Mouse (Mus musculus): ENCODE measurements around the gene Sort1. TPM values are rescaled to one million over a fixed set of nuclear protein-coding genes. Genes with fewer than 3 reads are reported as not detected.
"Not testable (repeated sequence)": the region's sequence is repeated elsewhere in the genome, so short reads cannot be mapped to it uniquely, and the experiment has no call there.

Gene Sort1
- total RNA-seq (2021), result 10 to 100 TPM; 41.3 to 72.6 TPM
- long read RNA-seq, experiment 1, full-length matches to known transcripts, result 10 of 33 reads
- long read RNA-seq, experiment 1, partial matches to known transcripts, result 13 of 33 reads
- long read RNA-seq, experiment 1, other reads (novel, unspliced or antisense), result 10 of 33 reads
- long read RNA-seq, experiment 2, full-length matches to known transcripts, result 1 of 20 reads
- long read RNA-seq, experiment 2, partial matches to known transcripts, result 4 of 20 reads
- long read RNA-seq, experiment 2, other reads (novel, unspliced or antisense), result 15 of 20 reads

DNA sequence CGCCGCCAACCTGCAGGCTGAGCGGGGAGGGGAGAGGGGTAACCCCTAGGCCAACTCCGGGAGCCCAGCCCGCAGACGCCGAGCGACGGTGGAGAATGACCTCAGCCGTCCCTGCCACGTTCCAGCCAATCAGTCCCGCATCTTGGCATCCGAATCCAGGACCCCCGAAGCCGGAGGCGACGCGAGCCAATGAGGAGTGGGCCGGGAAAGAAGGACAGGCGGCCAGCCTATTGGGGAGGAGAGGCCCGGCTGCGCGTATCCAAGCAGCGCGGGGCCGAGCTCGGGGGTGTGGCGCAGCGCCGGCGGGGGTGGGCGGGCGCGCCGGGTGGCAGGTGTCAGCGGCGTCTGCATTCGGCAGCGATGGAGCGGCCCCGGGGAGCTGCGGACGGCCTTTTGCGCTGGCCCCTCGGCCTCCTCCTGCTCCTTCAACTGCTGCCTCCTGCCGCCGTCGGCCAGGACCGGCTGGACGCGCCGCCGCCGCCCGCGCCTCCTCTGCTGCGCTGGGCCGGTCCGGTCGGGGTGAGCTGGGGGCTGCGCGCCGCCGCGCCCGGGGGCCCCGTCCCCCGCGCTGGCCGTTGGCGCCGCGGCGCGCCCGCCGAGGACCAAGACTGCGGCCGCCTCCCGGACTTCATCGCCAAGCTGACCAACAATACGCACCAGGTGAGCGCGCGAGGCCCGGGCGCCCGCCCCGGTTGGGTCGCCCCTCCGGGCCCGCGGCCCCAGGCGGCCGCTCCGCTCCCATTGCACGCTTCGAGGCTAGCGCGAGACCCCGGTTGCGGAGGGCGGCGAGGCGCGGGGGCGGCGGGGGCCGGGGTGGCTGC lies at the start of gene Sort1:
Gene Sort1, plus strand, starts transcription at position 302 of the 821 bp plus-strand sequence.
- DNase-seq (ENCODE audit: low spot score in 2 of 2), result peak; percentile 79

DNA sequence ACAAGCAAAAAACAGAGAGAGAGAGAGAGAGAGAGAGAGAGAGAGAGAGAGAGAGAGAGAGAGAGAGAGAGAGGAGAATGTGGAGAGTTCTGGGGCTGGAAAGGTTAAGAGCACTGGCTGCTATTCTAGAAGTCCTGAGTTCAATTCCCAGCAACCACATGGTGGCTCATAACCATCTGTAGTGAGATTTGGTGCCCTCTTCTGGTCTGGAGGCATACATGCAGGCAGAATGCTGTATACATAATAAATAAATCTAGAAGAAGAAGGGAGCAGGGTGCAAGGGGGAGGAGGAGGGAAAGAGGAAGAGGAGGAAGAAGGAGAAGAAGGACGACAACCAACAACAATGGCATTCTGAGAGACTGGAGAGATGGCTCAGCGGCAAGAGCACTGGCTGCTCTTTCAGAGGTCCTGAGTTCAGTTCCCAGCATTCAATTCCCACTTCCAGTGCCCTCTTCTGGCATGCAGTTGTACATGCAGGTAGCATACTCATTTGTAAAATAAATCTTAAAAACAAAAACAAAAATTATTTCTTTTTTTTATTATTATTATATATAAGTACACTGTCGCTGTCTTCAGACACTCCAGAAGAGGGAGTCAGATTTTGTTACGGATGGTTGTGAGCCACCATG lies 46.3 kb upstream of the Sort1 start:
- DNase-seq (ENCODE audit: low spot score in 2 of 2), result not testable (repeated sequence)

DNA sequence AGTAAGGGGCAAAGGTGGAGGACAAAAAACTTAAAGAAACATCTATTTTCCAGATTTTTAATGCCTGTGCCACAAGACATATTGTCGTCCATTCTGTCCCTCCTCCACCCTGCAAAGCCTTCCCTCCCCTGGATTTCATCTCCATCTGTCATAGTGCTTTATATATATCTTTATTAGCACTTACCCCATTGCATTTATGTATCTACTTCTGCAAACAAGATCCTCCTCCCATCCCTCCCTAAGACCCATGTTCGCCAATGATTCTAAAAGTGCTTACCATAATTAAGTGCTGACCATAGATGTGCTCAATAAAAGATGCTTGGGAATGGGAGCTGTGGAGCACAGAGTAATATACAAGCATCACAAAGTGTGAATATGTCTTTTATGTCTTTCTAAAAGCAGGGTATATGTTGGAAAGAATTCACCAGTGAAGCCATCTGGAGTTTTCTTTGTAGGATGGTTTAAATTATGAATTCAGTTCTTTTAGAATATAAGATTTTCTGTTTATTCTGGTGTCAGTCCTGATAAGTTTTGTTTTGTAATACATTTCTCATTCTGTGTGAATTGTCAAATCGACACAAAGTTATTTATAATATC lies 42.5 kb upstream of the Sort1 start:
- DNase-seq (ENCODE audit: low spot score in 2 of 2), result no peak

DNA sequence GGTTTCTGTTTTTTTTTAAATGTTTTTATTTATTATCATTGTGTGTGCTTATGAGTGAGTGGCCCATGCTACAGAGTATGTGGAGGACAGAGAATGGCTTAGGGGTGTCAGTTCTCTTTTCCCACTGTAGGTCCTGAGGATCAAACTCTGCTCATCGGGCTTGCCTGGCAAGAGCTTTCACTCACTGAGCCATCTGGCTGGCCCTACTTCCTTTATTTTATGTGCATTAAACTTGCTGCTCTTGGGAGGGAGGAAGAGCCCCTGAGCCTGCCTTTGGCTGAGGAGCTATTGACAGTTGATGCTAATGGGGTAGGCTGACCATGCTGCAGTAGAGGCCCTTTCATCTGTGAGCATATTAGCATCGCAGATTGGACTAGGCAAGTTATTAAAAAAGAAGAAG lies 37.0 kb upstream of the Sort1 start:
- no peak for DNase-seq (ENCODE audit: low spot score in 2 of 2)

DNA sequence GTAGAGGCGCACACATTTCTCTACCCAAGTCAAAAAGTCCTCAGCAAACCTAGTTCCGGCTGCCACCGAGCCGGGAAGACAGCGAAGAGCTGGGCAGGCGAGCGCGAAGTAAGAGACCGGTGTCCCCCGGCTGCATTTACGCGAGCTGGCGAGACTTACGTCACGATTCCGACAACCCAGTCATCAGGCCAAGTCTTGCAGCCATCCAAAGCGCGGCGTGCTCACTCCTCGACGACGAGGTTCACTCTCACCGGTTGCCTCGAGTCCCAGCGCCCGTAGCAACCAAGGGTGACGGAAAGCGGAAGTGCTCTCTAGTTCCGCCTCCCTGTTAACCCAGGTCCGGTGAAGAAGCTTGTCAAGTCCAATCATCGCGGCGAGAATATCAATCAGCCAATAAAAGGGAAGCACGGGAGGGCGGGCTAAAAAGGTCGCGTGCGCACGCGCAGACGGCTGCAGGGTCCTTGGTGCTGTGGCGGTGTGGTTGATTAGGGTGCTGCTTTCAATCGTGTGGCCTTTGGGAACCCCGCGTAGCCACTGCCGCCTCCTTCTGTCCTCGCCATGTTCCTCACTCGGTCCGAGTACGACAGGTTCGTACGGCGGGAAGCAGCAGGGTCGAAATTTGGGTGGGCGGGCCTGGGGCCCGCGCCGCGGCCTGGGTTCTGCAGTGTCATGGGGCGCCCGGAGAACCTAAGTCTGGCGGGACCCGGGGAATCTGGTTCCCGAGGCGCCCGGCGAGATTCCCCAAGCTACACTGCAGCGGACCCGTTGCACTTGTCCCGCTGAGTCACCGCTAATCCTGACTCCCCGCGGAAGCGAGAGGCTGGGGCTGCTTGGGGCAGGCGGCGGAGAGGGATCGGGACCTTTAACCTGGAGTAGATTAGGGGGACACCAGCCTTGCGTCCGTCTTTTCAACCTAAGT lies 26.9 kb upstream of the Sort1 start, which contains the start of gene Psma5:
Gene Psma5, plus strand, starts transcription at position 208 of the 919 bp plus-strand sequence.
- DNase-seq (ENCODE audit: low spot score in 2 of 2), result peak; percentile 81 to 84

DNA sequence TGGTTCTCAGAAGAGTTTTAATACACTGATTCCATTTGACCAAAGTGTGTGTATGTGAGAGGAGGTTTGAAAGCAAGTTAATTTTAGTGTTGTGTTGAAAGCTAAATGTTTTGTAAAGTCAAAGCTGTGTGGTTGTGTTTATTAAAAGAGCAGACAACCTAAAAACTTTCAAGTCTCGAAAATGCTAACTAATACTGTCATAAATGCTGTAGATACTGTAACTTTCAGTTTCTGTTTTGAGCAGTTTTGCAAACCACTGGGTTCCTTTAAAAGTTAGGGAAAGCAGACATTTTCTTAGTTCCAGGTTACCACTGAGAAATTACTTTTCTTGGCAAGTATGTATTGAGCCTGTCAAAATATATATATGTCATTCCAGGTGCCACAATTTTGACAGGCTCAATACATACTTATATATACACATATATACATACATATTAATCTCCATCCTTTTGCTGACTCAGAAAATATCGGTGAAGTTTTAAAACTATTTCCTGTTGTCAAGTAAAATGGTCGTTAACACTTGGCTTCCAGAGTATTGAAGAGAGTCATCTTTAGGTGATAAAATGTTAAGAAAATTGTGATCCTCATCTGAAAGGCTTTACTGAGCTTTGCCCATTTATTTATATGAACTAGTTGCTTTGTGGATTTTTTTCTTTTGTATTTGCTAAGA lies 25.9 kb upstream of the Sort1 start:
- no peak for DNase-seq (ENCODE audit: low spot score in 2 of 2)

DNA sequence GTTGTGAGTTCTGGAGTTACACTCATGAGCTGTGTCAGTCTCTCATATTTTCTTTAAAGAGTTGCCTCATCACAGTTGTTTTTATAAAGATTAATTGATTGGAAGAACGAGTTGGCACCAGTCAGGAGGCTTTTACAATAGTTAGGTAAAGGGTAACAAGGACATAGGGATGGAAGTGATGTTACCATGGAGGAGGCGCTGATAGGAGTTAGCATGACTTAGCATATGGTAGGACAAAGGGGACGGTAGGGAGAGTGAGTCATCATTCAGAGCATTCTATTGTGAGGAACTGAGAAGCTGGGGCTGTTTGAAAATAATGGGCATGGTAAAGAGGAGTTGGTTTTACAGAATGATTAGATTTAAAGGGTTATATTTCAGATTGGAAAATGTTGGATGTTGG lies 24.6 kb upstream of the Sort1 start:
- DNase-seq (ENCODE audit: low spot score in 2 of 2), result no peak

DNA sequence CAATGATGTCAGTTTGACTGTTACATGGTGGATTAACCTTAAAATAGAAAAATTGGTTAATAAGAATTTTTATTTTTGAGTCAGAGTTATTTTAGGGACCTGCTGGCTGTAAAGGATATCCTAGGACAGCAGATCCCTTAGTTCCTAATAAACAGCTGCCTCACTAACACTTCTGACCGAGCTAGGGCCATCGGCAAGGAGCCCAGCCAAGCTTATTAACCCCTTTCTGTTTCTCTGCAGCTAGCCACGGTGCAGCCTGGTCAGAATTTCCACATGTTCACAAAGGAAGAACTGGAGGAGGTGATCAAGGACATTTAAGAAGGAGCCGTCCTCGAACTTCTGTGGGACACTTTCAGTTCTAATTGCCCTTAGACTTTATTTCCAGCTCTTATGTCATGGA lies 4.4 kb upstream of the Sort1 start:
- DNase-seq (ENCODE audit: low spot score in 2 of 2), result not testable (repeated sequence)

DNA sequence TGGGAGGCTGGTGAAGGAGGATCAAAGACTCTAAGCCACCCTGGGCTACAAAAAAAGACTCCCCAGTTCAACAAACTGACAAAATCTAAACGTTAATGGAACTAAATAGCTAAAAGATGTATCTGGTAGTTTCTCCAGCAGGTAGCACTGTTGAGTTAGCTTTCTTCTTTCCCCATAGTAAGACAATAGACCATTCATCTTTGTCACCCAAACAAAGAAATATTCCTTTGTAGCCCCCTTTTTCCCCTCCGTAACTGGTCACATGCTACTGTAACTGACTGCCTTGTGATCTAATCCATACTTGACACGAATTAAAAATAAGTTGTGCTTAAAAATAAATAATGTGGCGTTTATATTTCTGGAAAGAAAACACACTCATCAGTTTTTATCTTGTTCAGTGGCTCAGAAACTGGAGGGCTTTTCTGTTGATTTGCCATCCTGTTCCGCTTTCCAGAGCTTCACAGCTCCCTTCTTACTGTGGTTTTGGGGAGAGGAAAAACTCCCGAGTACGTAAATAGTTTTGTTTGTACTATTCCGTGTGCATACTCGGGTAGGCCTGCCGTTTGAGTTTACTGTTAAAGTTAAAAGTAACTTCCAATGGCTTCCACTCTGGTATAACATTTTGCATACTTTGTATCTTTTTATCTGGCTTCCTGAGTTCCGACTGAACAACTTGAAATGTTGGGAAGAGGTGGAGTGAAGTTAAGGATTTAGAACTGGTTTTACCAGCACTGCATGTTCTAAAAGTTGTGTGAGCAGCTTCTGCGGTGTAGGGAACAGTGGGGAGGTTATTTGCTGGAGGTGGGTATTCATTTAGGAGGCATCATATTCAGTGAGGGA lies 1.3 kb upstream of the Sort1 start:
- DNase-seq (ENCODE audit: low spot score in 2 of 2), result no peak

DNA sequence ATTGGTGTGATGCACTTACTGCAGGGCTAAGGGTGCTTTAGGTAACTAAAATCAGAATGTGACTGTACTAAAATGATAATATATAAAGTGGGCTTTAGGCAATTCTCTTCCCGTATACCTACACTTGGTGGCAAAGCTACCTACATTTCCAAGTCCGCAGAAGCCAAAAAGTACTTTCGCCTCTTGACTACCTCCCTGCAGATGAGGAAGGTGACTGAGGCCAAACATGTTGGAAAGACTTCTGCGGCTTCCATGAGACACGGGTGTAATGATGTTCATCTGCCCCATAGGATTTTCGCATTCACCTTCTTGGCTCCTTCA lies 681 bp upstream of the Sort1 start:
- no peak for DNase-seq (ENCODE audit: low spot score in 2 of 2)

DNA sequence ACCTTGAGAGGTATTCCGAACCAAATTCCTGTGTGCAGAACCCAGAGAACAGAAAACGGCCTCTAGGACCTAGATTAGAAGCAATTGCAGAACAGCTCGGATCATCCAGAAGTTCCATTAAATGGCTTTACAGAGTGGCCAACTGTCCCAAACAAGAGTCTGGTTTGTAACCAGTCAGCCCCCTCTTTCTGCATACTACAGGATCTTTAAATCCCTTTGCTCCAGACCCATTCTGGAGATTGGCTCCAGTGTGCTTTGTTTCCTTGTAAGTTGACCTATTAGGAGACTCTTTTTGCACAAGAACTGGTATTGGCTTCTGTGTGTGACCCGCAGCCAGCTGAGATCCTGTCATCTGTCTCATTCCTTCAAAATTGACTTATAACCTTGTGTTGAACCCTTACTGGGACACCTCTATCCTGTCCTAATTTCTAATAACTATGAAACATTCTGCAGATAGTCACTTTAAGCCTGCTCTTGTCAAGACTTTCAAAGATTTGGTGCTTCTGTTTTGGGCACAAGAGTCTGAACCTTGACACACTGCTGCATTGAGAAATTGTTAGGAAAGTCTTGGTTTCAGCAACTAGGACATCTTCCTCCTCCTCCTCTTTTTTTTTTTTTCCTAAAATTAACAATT lies 1.3 kb downstream of the Sort1 start:
- no peak for DNase-seq (ENCODE audit: low spot score in 2 of 2)

DNA sequence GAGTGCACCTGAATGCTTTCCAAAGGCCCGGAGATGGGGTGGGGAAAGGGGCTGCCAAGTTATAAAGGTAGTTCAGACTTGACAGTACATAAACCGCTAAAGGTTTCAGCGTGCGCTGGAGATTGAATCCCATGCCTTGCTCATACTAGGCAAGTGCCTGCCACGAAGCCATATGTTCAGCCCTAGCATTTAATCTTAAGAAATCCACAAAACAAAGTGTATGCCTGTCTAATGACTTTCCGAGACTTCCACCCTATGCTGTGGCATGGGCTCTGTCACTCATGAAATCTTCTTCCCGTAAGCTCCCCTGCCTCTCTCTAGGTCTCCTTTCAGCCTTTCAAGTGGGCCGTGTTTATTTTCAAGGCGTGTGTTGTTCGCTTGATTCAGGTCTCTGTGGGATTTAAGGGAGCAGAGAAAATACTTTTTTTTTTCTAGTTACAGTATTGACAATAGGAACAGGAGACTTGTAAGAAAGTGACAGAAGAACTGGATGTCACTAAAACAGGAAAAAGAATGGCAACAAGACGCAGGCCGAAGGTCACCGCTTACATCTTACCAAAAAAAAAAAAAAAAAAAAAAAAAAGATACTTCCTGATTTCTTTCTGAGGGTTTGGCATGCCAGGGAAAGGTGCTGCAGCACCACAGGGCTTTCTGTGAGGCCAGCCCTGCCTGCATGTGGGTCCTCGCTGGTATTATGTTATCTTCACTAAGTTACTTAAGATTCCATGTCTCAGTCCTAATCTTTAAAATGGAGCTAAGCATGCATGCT lies 3.0 kb downstream of the Sort1 start:
- no peak for DNase-seq (ENCODE audit: low spot score in 2 of 2)

DNA sequence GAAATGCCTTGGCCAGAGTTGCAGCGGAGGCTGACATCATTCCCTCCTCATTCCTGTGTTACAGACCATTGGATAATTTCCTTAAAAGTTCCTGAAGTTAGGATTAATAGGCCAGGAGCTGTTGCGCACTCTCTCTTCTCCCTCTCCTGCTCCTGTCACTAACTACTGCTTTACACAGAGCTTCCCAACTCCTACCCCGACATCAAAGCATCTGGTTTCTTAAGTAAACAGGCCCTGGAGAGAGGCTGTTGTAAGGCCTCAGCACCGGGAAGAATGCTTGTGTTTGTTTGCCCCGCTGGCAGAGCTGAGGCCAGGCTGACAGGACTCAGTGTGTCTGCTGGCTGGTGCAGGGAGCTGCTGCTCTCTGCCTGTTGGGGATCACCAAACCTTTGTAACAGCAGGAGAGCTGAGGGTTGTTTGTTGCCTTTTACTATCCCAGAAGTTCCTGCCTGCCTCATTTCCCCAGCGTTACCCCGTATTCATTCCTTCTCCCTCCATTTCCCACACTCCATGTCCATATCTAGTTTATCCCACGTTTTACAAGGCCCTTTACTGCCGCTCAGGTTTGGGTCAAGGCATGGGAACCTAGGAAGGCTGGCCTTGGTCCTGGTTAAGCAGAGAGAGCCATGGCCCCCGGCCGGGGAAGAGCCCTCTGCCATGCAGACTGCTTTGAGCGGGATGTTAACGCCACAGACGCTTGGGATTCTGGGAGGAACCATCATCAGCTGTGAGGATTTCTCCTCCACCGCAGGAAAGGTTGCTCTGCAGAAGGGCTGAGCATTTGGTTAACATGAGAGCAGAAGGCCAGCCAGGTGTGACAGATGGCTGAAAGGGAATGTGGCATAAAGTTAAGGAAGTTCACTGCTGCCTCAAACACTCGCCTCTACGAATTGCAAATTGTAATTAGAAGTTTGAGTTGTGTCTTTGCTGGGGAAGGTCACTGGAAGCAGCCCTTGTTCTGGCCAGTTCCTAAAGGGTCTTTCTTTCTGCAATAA lies 4.2 kb downstream of the Sort1 start:
- DNase-seq (ENCODE audit: low spot score in 2 of 2), result no peak

DNA sequence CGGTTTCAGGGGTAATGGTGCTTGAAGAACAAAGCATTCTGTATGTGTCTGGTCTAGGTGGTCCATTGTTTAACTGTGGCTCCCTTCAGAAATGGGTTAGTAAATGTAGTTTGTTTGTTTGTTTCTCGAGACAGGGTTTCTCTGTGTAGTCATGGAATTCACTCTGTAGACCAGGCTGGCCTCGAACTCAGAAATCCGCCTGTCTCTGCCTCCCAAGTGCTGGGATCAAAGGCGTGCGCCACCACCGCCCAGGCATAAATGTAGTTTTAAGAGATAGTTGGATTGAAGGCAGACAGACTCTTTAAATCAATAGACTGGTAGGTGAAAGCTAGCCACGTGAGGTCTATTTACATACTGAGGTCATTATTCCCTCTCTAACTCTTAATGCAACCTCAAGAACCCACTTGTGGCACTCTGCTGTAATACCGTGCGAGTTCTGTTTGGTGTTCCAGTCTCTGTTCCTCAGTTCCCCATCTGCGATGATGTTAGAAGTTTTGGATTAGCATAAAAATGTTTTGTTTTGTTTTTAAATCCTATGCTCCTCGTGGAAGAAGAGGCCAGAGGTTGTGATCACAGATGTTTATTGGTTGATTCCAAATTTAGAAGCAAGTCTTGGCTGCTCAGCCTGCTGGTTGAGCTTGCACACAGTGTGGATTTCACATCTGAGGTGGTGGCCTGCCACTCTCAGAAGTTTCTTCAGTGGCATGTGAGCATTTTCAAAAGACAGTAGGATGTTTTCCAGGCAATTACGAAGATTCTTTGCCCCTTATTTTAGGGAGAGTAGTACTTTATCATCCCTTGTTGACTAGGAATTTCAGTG lies 5.6 kb downstream of the Sort1 start:
- no peak for DNase-seq (ENCODE audit: low spot score in 2 of 2)

DNA sequence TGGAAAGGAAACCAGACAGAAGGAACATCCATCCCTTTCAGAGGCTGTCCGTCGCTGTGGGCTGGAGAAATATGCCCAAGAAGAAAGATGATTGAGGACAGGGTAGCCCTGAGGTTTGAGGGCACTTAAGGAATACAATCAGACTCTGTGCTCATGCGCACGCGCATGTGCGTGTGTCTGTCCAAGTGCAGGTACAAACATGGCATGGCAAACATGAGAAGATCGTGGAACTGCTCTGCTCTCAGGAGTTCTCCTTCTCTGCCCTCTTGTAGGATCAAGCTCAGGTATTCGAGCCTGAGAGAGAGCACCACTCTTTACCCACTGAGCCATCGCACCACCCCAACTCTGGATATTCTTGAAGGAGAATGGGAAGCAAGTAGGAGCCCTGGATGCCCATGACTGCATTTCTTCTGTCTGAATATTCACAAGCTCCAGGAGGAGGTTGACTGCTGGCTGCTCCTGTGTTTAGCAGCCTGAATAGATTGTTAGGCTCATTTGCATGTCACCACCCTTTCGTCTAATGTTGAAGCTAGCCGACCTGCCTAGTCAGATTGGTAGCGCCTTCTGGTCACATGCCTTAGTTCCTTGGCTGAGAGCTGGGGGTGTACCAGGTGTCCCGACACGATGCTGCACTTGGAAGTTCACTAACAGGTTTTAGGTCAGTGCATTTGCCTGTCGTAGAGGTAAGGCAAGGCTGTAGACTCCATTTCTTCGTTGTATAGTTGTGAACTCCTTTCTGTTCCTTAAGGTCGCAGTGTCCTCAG lies 7.3 kb downstream of the Sort1 start:
- no peak for DNase-seq (ENCODE audit: low spot score in 2 of 2)
